Mouse (Mus musculus) inflammation-experienced regulatory T-cells (primary cell): ENCODE measurements around the gene Tbc1d17. TPM values are rescaled to one million over a fixed set of nuclear protein-coding genes. Genes with fewer than 3 reads are reported as not detected.

ENCODE experiments used
- polyA plus RNA-seq, 2 experiments: library from polyadenylated mRNA; unstranded; fragments of 100-300 nt; shearing (Covaris generic); gene quantifications; one replicate each; pipeline ENCODE4 v1.2.1; 2017

Gene Tbc1d17
- polyA plus RNA-seq: 10 to 100 TPM; 83.2 to 90.0 TPM

GRCm38 (mm10) chr7:44848561-44849415 is at the start of gene Tbc1d17, which contains the start of gene Akt1s1:
Gene Tbc1d17 (minus strand): TSS chr7:44849079.
Gene Akt1s1 (plus strand): TSS chr7:44848991.

GRCm38 (mm10) chr7:44895593-44896434 is 46.9 kb upstream of the Tbc1d17 start, which contains the start of gene Fuz:
Gene Fuz (plus strand): TSS chr7:44896079.

GRCm38 (mm10) chr7:44892276-44892921 is 43.5 kb upstream of the Tbc1d17 start, which contains the start of gene Med25:
Gene Med25 (minus strand): TSS chr7:44892712.

GRCm38 (mm10) chr7:44869697-44870528 is 21.0 kb upstream of the Tbc1d17 start, which contains the start of gene Ptov1:
Gene Ptov1 (minus strand): TSS chr7:44869788.

GRCm38 (mm10) chr7:44857042-44857552 is 8.2 kb upstream of the Tbc1d17 start, which contains the start of gene Pnkp:
Gene Pnkp (plus strand): TSS chr7:44857139.

DNA sequence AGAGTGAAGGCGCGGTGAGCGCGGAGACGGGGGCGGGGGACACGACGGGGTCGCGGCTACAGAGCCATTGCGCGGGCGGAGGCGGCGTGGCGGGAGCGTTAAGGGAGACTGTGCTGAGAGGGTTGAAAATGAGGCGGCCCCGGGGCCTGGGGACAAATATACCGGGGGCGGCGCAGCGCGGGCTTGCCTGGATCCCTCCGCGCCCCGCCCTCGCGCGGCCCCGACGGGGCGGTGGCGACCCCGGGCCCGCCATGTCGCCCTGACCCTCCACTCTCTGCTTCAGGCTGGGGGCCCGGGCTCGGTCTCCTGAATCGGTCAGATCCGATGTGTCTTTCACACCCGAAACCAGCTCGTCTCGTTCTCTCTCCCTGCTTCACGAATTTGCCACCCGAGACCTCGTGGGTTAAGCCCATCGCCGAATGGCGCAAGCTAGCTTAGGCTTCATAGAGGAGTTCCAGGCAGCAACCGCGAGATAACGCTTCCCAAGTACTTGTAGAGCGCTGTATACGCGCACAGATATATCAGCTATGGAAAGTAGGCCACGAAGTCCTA is 32.3 kb downstream of the Tbc1d17 start, which contains the start of gene Atf5:
Gene Atf5, minus strand, starts transcription at position 189 of the 552 bp plus-strand sequence.

GRCm38 (mm10) chr7:44815721-44816469 is 33.0 kb downstream of the Tbc1d17 start, which contains the start of the genes Nup62 and Il4i1:
Gene Nup62 (plus strand): TSS chr7:44816088.
Gene Il4i1 (plus strand): TSS chr7:44816387.

Other genes with a start within 250 kb of the Tbc1d17 start
- gene Myh14, start 178.2 kb downstream of the Tbc1d17 start, polyA plus RNA-seq: 1 to 10 TPM in 1 of 2 experiments, under 1 TPM in 1; 0.24 to 1.8 TPM
- not detected for gene Izumo2, start 140.3 kb downstream of the Tbc1d17 start, polyA plus RNA-seq
- 10 to 100 TPM; 92.8 to 98.9 TPM for gene Vrk3, start 100.7 kb downstream of the Tbc1d17 start, polyA plus RNA-seq
- 1 to 10 TPM in 1 of 2 experiments, under 1 TPM in 1; 0.37 to 1.3 TPM for gene Zfp473, start 98.0 kb downstream of the Tbc1d17 start, polyA plus RNA-seq
- gene Nup62, start 33.0 kb downstream of the Tbc1d17 start, polyA plus RNA-seq: 10 to 100 TPM; 40.5 to 41.4 TPM
- 1 to 10 TPM; 3.0 to 8.6 TPM for gene Il4i1, start 32.7 kb downstream of the Tbc1d17 start, polyA plus RNA-seq
- under 1 TPM in 1 of 2 experiments, not detected in 1; 0.30 TPM for gene Atf5, start 32.4 kb downstream of the Tbc1d17 start, polyA plus RNA-seq
- 10 to 100 TPM; 26.4 to 35.3 TPM for gene Akt1s1, start 88 bp downstream of the Tbc1d17 start, polyA plus RNA-seq
- 10 to 100 TPM; 89.6 to 97.9 TPM for gene Pnkp, start 8.1 kb upstream of the Tbc1d17 start, polyA plus RNA-seq
- 10 to 100 TPM; 28.9 to 30.2 TPM for gene Ptov1, start 20.7 kb upstream of the Tbc1d17 start, polyA plus RNA-seq
- gene Med25, start 43.6 kb upstream of the Tbc1d17 start, polyA plus RNA-seq: 10 to 100 TPM; 54.7 to 59.9 TPM
- 10 to 100 TPM; 38.7 to 55.5 TPM for gene Fuz, start 47.0 kb upstream of the Tbc1d17 start, polyA plus RNA-seq
- gene Ap2a1, start 80.4 kb upstream of the Tbc1d17 start, polyA plus RNA-seq: 10 to 100 TPM; 56.8 to 69.1 TPM
- gene Tsks, start 94.1 kb upstream of the Tbc1d17 start, polyA plus RNA-seq: under 1 TPM in 1 of 2 experiments, not detected in 1; 0.97 TPM
- 1 to 10 TPM; 1.7 to 2.5 TPM for gene Cpt1c, start 125.8 kb upstream of the Tbc1d17 start, polyA plus RNA-seq
- 100 to 1,000 TPM; 148 to 162 TPM for gene Prmt1, start 137.5 kb upstream of the Tbc1d17 start, polyA plus RNA-seq
- gene Irf3, start 148.6 kb upstream of the Tbc1d17 start, polyA plus RNA-seq: 100 to 1,000 TPM; 224 to 233 TPM
- gene Bcl2l12, start 149.6 kb upstream of the Tbc1d17 start, polyA plus RNA-seq: 10 to 100 TPM; 23.6 to 30.4 TPM
- 10 to 100 TPM; 34.5 to 35.4 TPM for gene Scaf1, start 167.3 kb upstream of the Tbc1d17 start, polyA plus RNA-seq
- 10 to 100 TPM; 30.9 to 34.3 TPM for gene Rras, start 168.9 kb upstream of the Tbc1d17 start, polyA plus RNA-seq
- 1 to 10 TPM; 2.2 to 4.1 TPM for gene Prr12, start 203.8 kb upstream of the Tbc1d17 start, polyA plus RNA-seq
- gene Nosip, start 213.3 kb upstream of the Tbc1d17 start, polyA plus RNA-seq: 100 to 1,000 TPM in 1 of 2 experiments, 10 to 100 TPM in 1; 99.4 to 115 TPM
- 1 to 10 TPM; 2.7 to 4.1 TPM for gene Prrg2, start 213.6 kb upstream of the Tbc1d17 start, polyA plus RNA-seq
- gene Rcn3, start 243.1 kb upstream of the Tbc1d17 start, polyA plus RNA-seq: 10 to 100 TPM in 1 of 2 experiments, 1 to 10 TPM in 1; 3.5 to 13.7 TPM